Mouse (Mus musculus): ENCODE results near the gene Cd300lg.

DNA sequence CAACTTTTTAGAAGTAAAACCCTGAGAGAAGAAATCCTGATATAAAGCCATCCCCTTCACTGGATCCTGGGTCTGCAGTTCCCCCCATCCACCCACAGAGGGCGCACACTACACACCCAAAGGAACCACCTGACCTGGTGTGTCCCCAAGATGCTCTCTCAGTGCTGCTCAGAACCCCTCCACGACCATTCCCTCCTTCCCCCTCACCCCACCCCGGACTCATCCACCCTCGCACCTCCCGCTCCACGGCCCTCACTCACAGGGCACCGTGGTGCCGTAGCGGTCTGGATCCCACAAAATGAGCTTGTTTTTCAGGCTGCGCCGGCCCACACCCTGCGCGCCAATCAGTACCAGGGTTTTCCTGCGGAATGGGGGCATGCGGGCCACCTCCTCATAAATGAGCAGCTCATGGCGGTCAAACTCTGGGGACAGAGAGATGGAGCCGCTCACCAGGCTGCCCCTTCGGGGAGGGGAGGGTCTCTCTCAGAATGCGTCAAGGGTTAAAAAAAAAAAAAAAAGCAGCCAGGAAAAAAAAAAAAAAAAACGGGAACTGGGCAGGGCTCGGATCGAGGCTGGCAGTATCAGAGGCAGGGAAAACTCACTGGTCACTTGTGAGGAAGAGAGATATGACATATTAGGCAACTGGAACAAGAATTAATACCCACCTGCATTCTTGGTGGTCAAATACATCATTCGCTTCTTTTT, 20.1 kb downstream of the Cd300lg start:
- TF ChIP-seq USF1 (IDR thresholded peaks at IDR 0.05; ENCODE audit: low read depth, low read length) (peak; percentile 63), GABPA (IDR thresholded peaks at IDR 0.05; ENCODE audit: insufficient replicate concordance, low read depth, low read length) (no peak), CTCF (conservative IDR thresholded peaks at IDR 0.05 in 1 of 2, IDR thresholded peaks at IDR 0.05 in 1 of 2; ENCODE audit: low read depth in 2 of 2, low read length in 2 of 2) (peak; percentile 99 to 100), ETS1 (conservative IDR thresholded peaks at IDR 0.05; ENCODE audit: low read depth, low read length) (no peak), POLR2A (IDR thresholded peaks at IDR 0.05; ENCODE audit: low read depth, low read length) (no peak), JUN (IDR thresholded peaks at IDR 0.05; ENCODE audit: insufficient read depth, low read depth, low read length) (no peak), MAX (IDR thresholded peaks at IDR 0.05; ENCODE audit: low read length) (no peak; the same call in 1 of the 2 replicates), SIN3A (IDR thresholded peaks at IDR 0.05; ENCODE audit: low read length) (0 out of 2 replicates have a peak, but pooled peaks have one; percentile 22), ZMIZ1 (IDR thresholded peaks at IDR 0.05; ENCODE audit: low read depth, low read length) (no peak), UBTF (IDR thresholded peaks at IDR 0.05; ENCODE audit: low read depth, low read length) (no peak)
